Mouse (Mus musculus): ENCODE data around the gene Cit. TPM values are rescaled to one million over a fixed set of nuclear protein-coding genes. Genes with fewer than 3 reads are reported as not detected.

Cit gene
- 17.7 and 25.2 TPM in 2 replicates for polyA plus RNA-seq (2012; rRNA removed)

GRCm38 (mm10) chr5:115844766-115845634 lies at the start of gene Cit:
Cit (plus strand) TSS chr5:115845278.

GRCm38 (mm10) chr5:116024327-116024739 lies 179.3 kb downstream of the Cit start, which contains the start of gene Prkab1:
Prkab1 (minus strand) TSS chr5:116024508.

Other genes with a start within 250 kb of the Cit start
- 56.2 and 63.9 TPM in 2 replicates for gene Rab35, start 213.4 kb upstream of the Cit start, polyA plus RNA-seq (2012; rRNA removed)
- gene Bicdl1, start 113.7 kb upstream of the Cit start, polyA plus RNA-seq (2012; rRNA removed), result 29.7 and 36.1 TPM in 2 replicates
- 54.4 and 82.3 TPM in 2 replicates for gene Prkab1, start 179.2 kb downstream of the Cit start, polyA plus RNA-seq (2012; rRNA removed)
- 0.01 and 0.06 TPM in 2 replicates for gene Tmem233, start 238.0 kb downstream of the Cit start, polyA plus RNA-seq (2012; rRNA removed)